Mouse (Mus musculus): Measurements from ENCODE around the gene Zfp617. TPM values are rescaled to one million over a fixed set of nuclear protein-coding genes. Genes with fewer than 3 reads are reported as not detected.
A peak's percentile ranks its signal among the peaks of the same experiment; 100 is the strongest.
"Not testable (repeated sequence)": the region's sequence is repeated elsewhere in the genome, so short reads cannot be mapped to it uniquely, and the experiment has no call there.

Zfp617 gene
- 29.4 and 31.3 TPM in 2 replicates for polyA plus RNA-seq (2016; fragmentation: Nextera tagmentation; extraction: Ambion mirVana)

GRCm38 (mm10) chr8:71908309-71909261 lies at the start of gene Zfp617, which contains the start of gene Zfp882:
Gene Zfp617 (plus strand): TSS chr8:71908635.
Gene Zfp882 (plus strand): TSS chr8:71908608.
- H3K4me3 ChIP-seq: peak within 1 kb of the TSS; percentile 90
- no peaks in the 10 kb centered on the region for H3K27me3 ChIP-seq (ENCODE audit: insufficient read depth, poor library complexity, severe bottlenecking)
- no peaks in the 10 kb centered on the region for H3K4me1 ChIP-seq
- H3K27ac ChIP-seq: peak within 1 kb of the TSS; percentile 99
- no peaks in the 10 kb centered on the region; the same call in 1 of the 2 replicates for H3K9me3 ChIP-seq
- peaks cover 2% of the 10 kb centered on the region; the same call in 1 of the 2 replicates for H3K36me3 ChIP-seq
- peak; percentile 93 for DNase-seq (ENCODE audit: low spot score)
- WGBS: 7% methylated on average over 47 of the region's 47 CpGs

GRCm38 (mm10) chr8:71861551-71861950 lies 46.9 kb upstream of the Zfp617 start:
- H3K27me3 ChIP-seq (ENCODE audit: insufficient read depth, poor library complexity, severe bottlenecking); DNase-seq (ENCODE audit: low spot score); H3K4me3 ChIP-seq; H3K36me3 ChIP-seq; H3K4me1 ChIP-seq; H3K9me3 ChIP-seq; H3K27ac ChIP-seq: not testable (repeated sequence)
- 68% methylated on average over 1 of the region's 1 CpGs for WGBS

- not testable (repeated sequence) for H3K27me3 ChIP-seq (ENCODE audit: insufficient read depth, poor library complexity, severe bottlenecking); H3K4me1 ChIP-seq; H3K27ac ChIP-seq; DNase-seq (ENCODE audit: low spot score); H3K4me3 ChIP-seq; H3K36me3 ChIP-seq; H3K9me3 ChIP-seq
These were observed 46.4 kb upstream of the Zfp617 start for GRCm38 (mm10) chr8:71862038-71862437.

- no peaks in the 10 kb centered on the region for H3K4me1 ChIP-seq
- H3K4me3 ChIP-seq: peak within 1 kb of the TSS; percentile 79
- H3K27me3 ChIP-seq (ENCODE audit: insufficient read depth, poor library complexity, severe bottlenecking): no peaks in the 10 kb centered on the region; the same call in 1 of the 2 replicates
- WGBS: 6% methylated on average over 45 of the region's 45 CpGs
- H3K9me3 ChIP-seq: peaks cover 13% of the 10 kb centered on the region
- peak within 1 kb of the TSS; percentile 94 for H3K27ac ChIP-seq
- DNase-seq (ENCODE audit: low spot score): peak; percentile 90
- H3K36me3 ChIP-seq: peaks cover 27% of the 10 kb centered on the region
These were observed 26.7 kb upstream of the Zfp617 start, which contains the start of gene Zfp709 for GRCm38 (mm10) chr8:71881618-71882274. Gene Zfp709 (plus strand): TSS chr8:71882019.

- not testable (repeated sequence) for H3K27ac ChIP-seq; H3K36me3 ChIP-seq; DNase-seq (ENCODE audit: low spot score); H3K4me1 ChIP-seq; H3K4me3 ChIP-seq; H3K27me3 ChIP-seq (ENCODE audit: insufficient read depth, poor library complexity, severe bottlenecking); H3K9me3 ChIP-seq
- 35% methylated on average over 11 of the region's 11 CpGs for WGBS
These were observed 7.8 kb upstream of the Zfp617 start for GRCm38 (mm10) chr8:71900666-71901065.

- 78% methylated on average over 1 of the region's 1 CpGs for WGBS
- H3K4me1 ChIP-seq; H3K27ac ChIP-seq; H3K27me3 ChIP-seq (ENCODE audit: insufficient read depth, poor library complexity, severe bottlenecking); H3K9me3 ChIP-seq; H3K4me3 ChIP-seq; DNase-seq (ENCODE audit: low spot score); H3K36me3 ChIP-seq: not testable (repeated sequence)
These were observed 5.4 kb upstream of the Zfp617 start for GRCm38 (mm10) chr8:71903084-71903483.

GRCm38 (mm10) chr8:71906809-71907208 lies 1.6 kb upstream of the Zfp617 start:
- no peaks in the 10 kb centered on the region; the same call in 1 of the 2 replicates for H3K9me3 ChIP-seq
- no peaks in the 10 kb centered on the region for H3K36me3 ChIP-seq
- H3K27me3 ChIP-seq (ENCODE audit: insufficient read depth, poor library complexity, severe bottlenecking): no peaks in the 10 kb centered on the region
- DNase-seq (ENCODE audit: low spot score): no peak
- WGBS: 97% methylated on average over 1 of the region's 1 CpGs
- no peak overlapping the region for H3K27ac ChIP-seq
- no peaks in the 10 kb centered on the region for H3K4me1 ChIP-seq
- H3K4me3 ChIP-seq: no peak overlapping the region

- WGBS: 96% methylated on average over 5 of the region's 5 CpGs
- H3K27ac ChIP-seq: peak overlapping the region; percentile 99; the same call in 1 of the 2 replicates
- no peaks in the 10 kb centered on the region for H3K4me1 ChIP-seq
- no peaks in the 10 kb centered on the region; the same call in 1 of the 2 replicates for H3K9me3 ChIP-seq
- H3K36me3 ChIP-seq: no peaks in the 10 kb centered on the region
- H3K4me3 ChIP-seq: peak overlapping the region; percentile 90
- no peaks in the 10 kb centered on the region for H3K27me3 ChIP-seq (ENCODE audit: insufficient read depth, poor library complexity, severe bottlenecking)
- DNase-seq (ENCODE audit: low spot score): no peak
These were observed 607 bp upstream of the Zfp617 start for GRCm38 (mm10) chr8:71907798-71908257.

- Histone ChIP-seq H3K27me3 (ENCODE audit: insufficient read depth, poor library complexity, severe bottlenecking) (no peaks in the 10 kb centered on the region), H3K4me1 (no peaks in the 10 kb centered on the region), H3K27ac (no peak overlapping the region), H3K4me3 (no peak overlapping the region), H3K9me3 (no peaks in the 10 kb centered on the region; the same call in 1 of the 2 replicates), H3K36me3 (peaks cover 28% of the 10 kb centered on the region)
- WGBS: 85% methylated on average over 2 of the region's 2 CpGs
- DNase-seq (ENCODE audit: low spot score): no peak
These were observed 3.9 kb downstream of the Zfp617 start for GRCm38 (mm10) chr8:71912286-71912685.

- Histone ChIP-seq H3K27ac (peak overlapping the region; percentile 96), H3K4me3 (peak overlapping the region; percentile 73), H3K36me3 (peaks cover 15% of the 10 kb centered on the region; the same call in 1 of the 2 replicates), H3K9me3 (no peaks in the 10 kb centered on the region), H3K27me3 (ENCODE audit: insufficient read depth, poor library complexity, severe bottlenecking) (no peaks in the 10 kb centered on the region), H3K4me1 (peaks cover 5% of the 10 kb centered on the region; the same call in 1 of the 2 replicates)
- WGBS: under 1% methylated on average over 57 of the region's 57 CpGs
- DNase-seq (ENCODE audit: low spot score): peak; percentile 98
These were observed 14.3 kb downstream of the Zfp617 start for GRCm38 (mm10) chr8:71922567-71923401.

- Histone ChIP-seq H3K36me3 (peaks cover 45% of the 10 kb centered on the region), H3K27ac (no peak overlapping the region), H3K4me3 (no peak overlapping the region), H3K9me3 (no peaks in the 10 kb centered on the region), H3K4me1 (peaks cover 5% of the 10 kb centered on the region; the same call in 1 of the 2 replicates), H3K27me3 (ENCODE audit: insufficient read depth, poor library complexity, severe bottlenecking) (no peaks in the 10 kb centered on the region)
- 93% methylated on average over 5 of the region's 5 CpGs for WGBS
- DNase-seq (ENCODE audit: low spot score): no peak
These were observed 17.4 kb downstream of the Zfp617 start for GRCm38 (mm10) chr8:71925791-71926190.

GRCm38 (mm10) chr8:71926551-71926950 lies 18.1 kb downstream of the Zfp617 start:
- Histone ChIP-seq H3K27me3 (ENCODE audit: insufficient read depth, poor library complexity, severe bottlenecking) (no peaks in the 10 kb centered on the region), H3K27ac (no peak overlapping the region), H3K4me3 (no peak overlapping the region), H3K9me3 (no peaks in the 10 kb centered on the region), H3K36me3 (peaks cover 53% of the 10 kb centered on the region), H3K4me1 (peaks cover 5% of the 10 kb centered on the region; the same call in 1 of the 2 replicates)
- WGBS: 98% methylated on average over 3 of the region's 3 CpGs
- no peak for DNase-seq (ENCODE audit: low spot score)
